Mouse (Mus musculus) frontal cortex, adult 2 months (tissue): ENCODE measurements around the gene Megf11. TPM values are rescaled to one million over a fixed set of nuclear protein-coding genes. Genes with fewer than 3 reads are reported as not detected.

Source experiments
- DNase-seq, 2 experiments: peaks; one replicate each; pipeline ENCODE4 v3.0.0; 2022; ENCODE audit warnings: low spot score in 1 of 2; ENCODE audit errors: extremely low spot score in 1 of 2
- polyA plus RNA-seq: library from polyadenylated mRNA; depleted of rRNA; stranded (reverse); fragments of >200 nt; gene quantifications from 2 replicates; pipeline ENCODE4 v1.2.3, GENCODE M21; 2012; rRNA removed

The Megf11 gene
- polyA plus RNA-seq, result 7.3 and 8.0 TPM in 2 replicates

DNA sequence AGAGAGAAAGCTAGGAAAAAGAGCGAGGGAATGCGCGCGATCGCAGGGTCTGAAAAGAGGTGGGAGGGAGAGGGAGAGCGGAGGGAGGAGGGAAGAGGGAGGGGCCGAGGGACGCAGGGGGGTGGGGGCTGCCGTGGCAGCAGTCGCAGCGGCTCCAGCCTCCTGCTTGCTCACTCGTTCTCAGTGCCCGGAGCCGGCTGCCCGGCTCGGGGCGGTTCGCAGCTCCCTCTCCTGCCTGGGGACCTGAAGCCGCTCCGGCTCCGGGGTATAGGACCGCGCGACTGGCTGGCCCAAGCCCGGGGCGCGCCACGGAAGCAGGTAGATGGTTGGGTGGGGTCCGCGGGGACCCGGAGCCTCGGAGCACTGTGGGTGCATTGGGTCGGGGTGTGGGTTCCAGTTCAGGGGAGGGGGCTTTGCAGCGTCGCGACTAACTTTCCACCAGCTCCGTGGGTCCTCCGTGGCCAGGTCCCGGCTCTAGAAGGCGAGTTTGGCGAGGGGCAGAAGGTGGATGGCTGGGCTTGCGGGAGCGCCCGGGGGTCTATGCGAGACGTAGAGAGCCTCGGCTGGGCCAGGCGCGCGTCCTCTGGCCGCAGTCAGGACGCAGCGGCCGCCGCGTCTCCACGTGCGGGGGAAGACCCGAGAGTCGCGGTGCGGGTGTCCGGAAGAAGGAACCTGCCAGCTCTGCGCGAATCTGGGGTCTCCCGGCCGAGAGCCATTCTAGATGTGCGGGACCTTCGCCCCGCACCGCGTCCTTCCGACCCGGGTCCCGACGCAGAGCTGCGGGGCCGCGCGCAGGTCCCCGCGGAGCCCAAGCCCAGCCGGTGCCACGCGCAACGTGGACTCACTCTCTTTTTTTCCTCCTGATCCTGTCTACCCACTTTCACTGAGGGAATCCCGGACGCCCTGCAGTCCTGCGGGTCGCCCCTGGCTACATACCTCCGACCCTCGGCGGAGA is at the start of gene Megf11:
TSS of gene Megf11 (plus strand) at position 116 of the 955 bp plus-strand sequence.
- DNase-seq, result peak in 1 of 2 experiments; percentile 43

- DNase-seq, result no peak
These were observed 49.6 kb upstream of the Megf11 start for GRCm38 (mm10) chr9:64335825-64336224.

DNA sequence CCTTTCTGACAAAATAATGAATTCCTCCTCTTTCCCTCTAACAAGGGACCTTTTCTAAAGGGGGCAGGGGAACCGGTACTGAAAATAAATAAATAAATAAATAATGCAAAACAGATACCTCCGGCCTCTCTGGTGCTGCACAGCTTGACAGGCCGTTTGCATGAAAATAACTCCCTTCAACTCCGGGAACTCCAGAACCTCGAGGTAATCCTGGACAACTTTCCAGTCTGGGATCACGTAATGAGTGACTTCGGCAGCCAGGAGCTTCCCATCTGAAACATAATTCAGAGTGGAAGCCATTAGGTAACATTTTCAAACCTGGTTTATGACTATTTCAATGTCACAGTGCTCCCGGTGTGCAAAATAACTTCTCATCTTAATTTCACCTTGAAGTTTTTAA is 46.1 kb upstream of the Megf11 start:
- peak in 1 of 2 experiments; percentile 8 for DNase-seq

GRCm38 (mm10) chr9:64340351-64341253 is 44.8 kb upstream of the Megf11 start:
- peak in 1 of 2 experiments; percentile 66 for DNase-seq

DNA sequence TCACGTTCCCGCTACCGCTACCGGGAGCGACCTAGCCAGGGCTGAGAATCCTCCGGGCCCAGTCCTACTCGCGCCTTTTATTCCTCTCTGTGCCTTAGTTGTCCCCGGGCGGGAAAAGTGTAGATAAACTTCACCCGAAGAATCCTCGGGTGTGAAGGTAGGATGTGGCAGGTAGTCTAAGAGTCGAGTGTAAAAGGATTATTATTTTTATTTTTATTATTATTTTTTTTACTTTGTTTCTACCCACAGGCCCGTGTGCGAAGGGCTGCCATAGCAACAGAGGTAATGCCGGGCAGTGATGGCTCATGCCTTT is 44.2 kb upstream of the Megf11 start, which contains the start of gene Dis3l:
TSS of gene Dis3l (minus strand) at position 35 of the 313 bp plus-strand sequence.
- no peak for DNase-seq

GRCm38 (mm10) chr9:64341671-64342070 is 43.8 kb upstream of the Megf11 start:
- DNase-seq, result no peak

- DNase-seq, result no peak
These were observed 41.8 kb upstream of the Megf11 start for GRCm38 (mm10) chr9:64343656-64344055.

DNA sequence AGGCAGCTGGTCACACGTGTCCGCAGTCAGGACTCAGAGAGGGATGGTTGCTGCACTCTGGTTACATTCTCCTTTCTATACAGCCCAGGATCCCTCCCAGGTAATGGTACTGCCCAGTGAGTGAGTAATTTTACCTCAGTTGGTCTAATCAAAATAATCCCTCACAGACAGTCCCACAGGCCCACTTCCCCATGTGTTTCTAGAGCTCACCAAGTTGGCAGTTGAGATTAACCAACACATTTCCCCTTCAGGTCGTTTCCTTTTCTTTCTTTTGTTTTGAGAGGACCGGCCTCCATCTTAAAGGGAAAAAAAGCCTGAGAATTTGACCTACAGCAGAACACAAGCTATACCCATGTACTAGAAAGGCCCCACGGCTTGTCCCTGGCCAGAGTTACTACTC is 39.5 kb upstream of the Megf11 start:
- no peak for DNase-seq

- peak in 1 of 2 experiments; percentile 31 for DNase-seq
These were observed 38.0 kb upstream of the Megf11 start for GRCm38 (mm10) chr9:64347377-64347776.

- no peak for DNase-seq
These were observed 35.9 kb upstream of the Megf11 start for GRCm38 (mm10) chr9:64349490-64349889.

DNA sequence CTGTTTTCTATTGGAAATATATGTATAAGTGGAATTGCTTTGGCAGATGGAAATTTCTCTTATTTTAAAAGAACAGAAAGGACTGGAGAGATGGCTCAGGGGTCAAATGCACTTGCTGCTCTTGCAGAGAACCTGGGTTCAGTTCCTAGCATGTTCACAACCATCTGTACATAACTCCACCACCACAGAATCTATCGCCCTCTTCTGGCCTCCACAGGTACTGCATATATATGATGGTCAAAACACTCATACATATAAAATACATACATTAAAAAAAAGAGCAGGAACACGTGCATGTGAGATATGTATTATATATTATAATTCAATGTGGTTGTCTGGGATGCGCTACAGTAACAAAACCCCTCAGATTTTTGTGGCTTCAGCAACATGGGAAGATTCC is 34.2 kb upstream of the Megf11 start:
- DNase-seq, result no peak

- peak in 1 of 2 experiments; percentile 64 for DNase-seq
These were observed 29.8 kb upstream of the Megf11 start for GRCm38 (mm10) chr9:64355627-64356026.

GRCm38 (mm10) chr9:64361231-64361950 is 24.0 kb upstream of the Megf11 start:
- DNase-seq, result no peak

GRCm38 (mm10) chr9:64369871-64370270 is 15.6 kb upstream of the Megf11 start:
- no peak for DNase-seq

GRCm38 (mm10) chr9:64371305-64371819 is 14.1 kb upstream of the Megf11 start:
- no peak for DNase-seq

DNA sequence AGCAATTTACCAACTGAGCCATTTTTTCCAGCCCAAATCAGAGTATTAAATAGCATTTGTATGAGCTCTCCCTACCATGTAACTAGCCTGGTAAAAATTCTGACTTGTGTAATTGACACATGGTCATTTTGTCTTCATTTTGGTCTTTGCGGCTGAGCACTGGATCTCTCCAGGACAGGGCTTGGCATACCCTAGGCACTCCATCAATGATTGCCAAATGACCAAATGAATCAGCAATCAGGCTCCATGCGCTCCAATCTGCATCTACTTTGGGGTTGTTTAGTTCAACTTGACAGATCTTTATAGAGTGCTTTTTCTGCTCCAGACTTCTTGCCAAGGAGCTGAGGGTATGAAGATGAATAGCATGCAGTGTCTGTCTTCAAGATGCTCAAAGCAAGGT is 9.0 kb upstream of the Megf11 start:
- DNase-seq, result no peak

- no peak for DNase-seq
These were observed 2.2 kb upstream of the Megf11 start for GRCm38 (mm10) chr9:64383021-64383788.

DNA sequence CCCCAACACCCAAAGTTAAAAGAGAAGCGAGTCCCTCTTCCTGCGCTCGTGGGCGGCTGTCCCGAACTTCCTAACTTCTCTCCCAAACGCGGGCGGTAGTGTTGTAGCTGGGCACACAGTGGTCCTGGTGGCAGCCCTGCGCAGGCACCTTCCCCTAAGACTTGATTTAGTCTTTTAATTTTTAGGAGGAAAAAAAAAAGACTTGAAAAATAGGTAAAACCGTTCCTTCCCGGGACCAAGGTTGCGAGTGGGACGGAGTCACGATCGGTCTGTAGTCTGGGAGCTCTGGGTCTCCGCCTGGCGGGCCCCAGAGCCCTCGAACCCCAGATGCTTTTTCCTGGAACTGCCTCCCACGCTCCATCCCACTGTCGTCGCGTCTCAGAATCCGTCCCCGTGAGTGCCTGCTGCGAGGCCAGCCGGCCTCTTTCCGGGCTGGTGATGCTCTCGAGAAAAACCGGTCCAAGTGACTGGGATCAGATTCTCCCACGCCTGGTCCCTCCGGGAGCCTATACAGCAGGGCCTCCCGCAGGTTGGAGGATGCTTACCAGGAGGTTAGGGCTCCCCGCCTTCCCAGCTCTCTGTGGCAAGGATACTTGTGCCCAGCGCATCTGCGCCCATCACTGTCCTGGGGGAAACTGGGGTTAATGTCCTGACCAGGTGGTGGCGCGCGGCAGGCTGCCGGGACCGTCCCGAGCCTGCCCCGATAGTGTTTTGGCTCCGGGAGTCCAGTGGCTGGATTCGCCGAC is 1.2 kb downstream of the Megf11 start:
- peak in 1 of 2 experiments; percentile 51 for DNase-seq
